Mouse (Mus musculus) layer of hippocampus, adult 18-20 months (tissue): ENCODE measurements at regions not wholly inside any gene's neighbourhood (a gene's known extent, or its start where the extent isn't known, plus 50 kb on each side); places are given as distances from the start of the nearest gene placed in this dataset.

ENCODE experiments used
- DNase-seq, 2 experiments: peaks; one replicate each; pipeline ENCODE4 v3.0.0; 2022; ENCODE audit warnings: low spot score in 2 of 2

DNA sequence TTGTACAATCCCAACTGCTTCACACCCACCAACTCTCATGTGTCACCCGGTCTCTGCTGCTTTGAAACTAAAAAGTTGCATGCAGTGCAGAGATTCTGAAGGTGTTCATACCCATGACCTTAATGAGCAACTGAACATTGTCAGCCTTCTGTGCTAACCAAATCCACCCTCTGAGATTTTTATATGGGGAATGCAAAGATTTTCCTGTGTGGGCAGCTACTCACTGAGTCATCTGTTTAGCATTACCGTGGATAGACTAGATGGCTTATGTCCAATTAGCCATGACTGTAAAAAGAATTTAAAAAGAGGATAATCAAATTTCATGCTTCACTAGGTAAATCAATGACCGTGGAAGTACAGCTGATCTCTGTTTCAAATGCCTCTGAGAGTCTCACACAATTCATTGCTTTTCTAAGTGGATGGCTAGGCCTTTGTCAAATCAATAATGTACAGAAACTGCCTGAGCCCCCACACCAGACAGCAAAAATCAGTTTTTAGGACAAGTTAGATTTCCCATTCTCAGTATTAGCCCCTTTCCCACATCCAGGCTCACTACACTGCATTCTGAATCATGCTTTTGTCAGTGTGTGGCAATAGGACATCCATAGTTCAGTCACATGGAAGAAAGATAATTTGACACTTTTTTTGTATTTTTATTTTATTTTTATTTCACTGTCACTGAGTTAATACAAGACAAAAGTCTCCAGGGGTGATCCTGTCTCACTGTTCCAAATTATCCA lies 781.8 kb upstream of the Ins1 start:
- peak; percentile 3 to 47 for DNase-seq
